8 mouse cellular contexts compared by ENCODE assay signal in genomic region chr1:38450677-38451076, GRCm38 (mm10).
DNase-seq lines count a peak whose midpoint lies in the region; ATAC-seq and TF ChIP-seq lines count a peak whose summit lies in the region.

No protein-coding gene starts in this region.

- peak; percentile 42 for DNase-seq in adrenal gland, postnatal 10 days
- DNase-seq in cerebellum, adult 2 months, result peak; percentile 48 to 69
- peak; percentile 42 for DNase-seq in gastrocnemius, adult 18-20 months (ENCODE audit: low spot score)
- peak; percentile 28 to 60 for DNase-seq in lung, postnatal 4 days
- DNase-seq in embryo, embryonic 10.5 days (ENCODE audit: low spot score), result no peak

- H3K4me3 ChIP-seq in cerebellum, adult 2 months (replicated peaks; ENCODE audit: insufficient read depth, low read depth, low read length), result no peak overlapping the region
- H3K4me3 ChIP-seq in hindbrain, embryonic 16.5 days (ENCODE audit: low read length), result no peak overlapping the region
- H3K4me3 ChIP-seq in kidney, embryonic 14.5 days (ENCODE audit: low read length), result no peak overlapping the region

- 21% methylated on average over 12 of the region's 12 CpGs for WGBS in cerebellum, adult 2 months
- WGBS in hindbrain, embryonic 16.5 days, result 46% methylated on average over 9 of the region's 12 CpGs
- WGBS in kidney, embryonic 14.5 days, result 91% methylated on average over 12 of the region's 12 CpGs

- no peak for TF ChIP-seq POLR2A in cerebellum, adult 2 months (IDR thresholded peaks at IDR 0.05; ENCODE audit: borderline replicate concordance, insufficient read depth, low read length)

- no peak overlapping the region for H3K4me2 ChIP-seq in hindbrain, embryonic 16.5 days (ENCODE audit: low read length)
- no peak overlapping the region for H3K4me2 ChIP-seq in kidney, embryonic 14.5 days (replicated peaks; ENCODE audit: low read depth, low read length)

- H3K27ac ChIP-seq in cerebellum, adult 2 months (ENCODE audit: insufficient read depth, low read length), result no peak overlapping the region
- peak overlapping the region; percentile 69 for H3K27ac ChIP-seq in hindbrain, embryonic 16.5 days (ENCODE audit: low read depth, low read length)
- no peak overlapping the region for H3K27ac ChIP-seq in kidney, embryonic 14.5 days (ENCODE audit: low read depth, low read length)

- H3K36me3 ChIP-seq in hindbrain, embryonic 16.5 days (ENCODE audit: control insufficient read depth, insufficient read depth, low read length), result no peaks in the 10 kb centered on the region
- no peaks in the 10 kb centered on the region for H3K36me3 ChIP-seq in kidney, embryonic 14.5 days (ENCODE audit: control insufficient read depth, insufficient read depth, low read length)

- no peak for TF ChIP-seq CTCF in cerebellum, adult 2 months (IDR thresholded peaks at IDR 0.05; ENCODE audit: borderline replicate concordance, insufficient read depth, low read depth, low read length)

- no peaks in the 10 kb centered on the region; the same call in none of the 2 replicates for H3K27me3 ChIP-seq in cerebellum, adult 2 months (ENCODE audit: control insufficient read depth, insufficient read depth, low read length)
- no peaks in the 10 kb centered on the region for H3K27me3 ChIP-seq in hindbrain, embryonic 16.5 days (replicated peaks; ENCODE audit: control insufficient read depth, insufficient read depth, low read length)
- H3K27me3 ChIP-seq in kidney, embryonic 14.5 days (ENCODE audit: control insufficient read depth, insufficient read depth, low read length), result no peaks in the 10 kb centered on the region

- H3K4me1 ChIP-seq in cerebellum, adult 2 months (ENCODE audit: control insufficient read depth, insufficient read depth, low read length), result peaks cover 9% of the 10 kb centered on the region; the same call in 1 of the 2 replicates
- peaks cover 24% of the 10 kb centered on the region for H3K4me1 ChIP-seq in hindbrain, embryonic 16.5 days (ENCODE audit: control insufficient read depth, insufficient read depth, low read depth, low read length)
- peaks cover 11% of the 10 kb centered on the region; the same call in 1 of the 2 replicates for H3K4me1 ChIP-seq in kidney, embryonic 14.5 days (ENCODE audit: control insufficient read depth, insufficient read depth, low read length)

- peak; percentile 96 for ATAC-seq in hindbrain, embryonic 16.5 days
- no peak for ATAC-seq in megakaryocyte, adult 5-6 weeks (ENCODE audit: poor library complexity, severe bottlenecking)
- no peak for ATAC-seq in kidney, embryonic 14.5 days (ENCODE audit: low FRiP score, low TSS enrichment)

- H3K9me3 ChIP-seq in hindbrain, embryonic 16.5 days (ENCODE audit: control insufficient read depth, low read length), result no peaks in the 10 kb centered on the region
- H3K9me3 ChIP-seq in kidney, embryonic 14.5 days (ENCODE audit: control insufficient read depth, low read length), result no peaks in the 10 kb centered on the region

- no peak overlapping the region for H3K9ac ChIP-seq in hindbrain, embryonic 16.5 days (ENCODE audit: low read depth, low read length)
- no peak overlapping the region for H3K9ac ChIP-seq in kidney, embryonic 14.5 days (ENCODE audit: low read depth, low read length)
